Mouse (Mus musculus): ENCODE measurements at regions not wholly inside any gene's neighbourhood (a gene's known extent, or its start where the extent isn't known, plus 50 kb on each side); places are given as distances from the start of the nearest gene placed in this dataset.
A peak's percentile ranks its signal among the peaks of the same experiment; 100 is the strongest.

DNA sequence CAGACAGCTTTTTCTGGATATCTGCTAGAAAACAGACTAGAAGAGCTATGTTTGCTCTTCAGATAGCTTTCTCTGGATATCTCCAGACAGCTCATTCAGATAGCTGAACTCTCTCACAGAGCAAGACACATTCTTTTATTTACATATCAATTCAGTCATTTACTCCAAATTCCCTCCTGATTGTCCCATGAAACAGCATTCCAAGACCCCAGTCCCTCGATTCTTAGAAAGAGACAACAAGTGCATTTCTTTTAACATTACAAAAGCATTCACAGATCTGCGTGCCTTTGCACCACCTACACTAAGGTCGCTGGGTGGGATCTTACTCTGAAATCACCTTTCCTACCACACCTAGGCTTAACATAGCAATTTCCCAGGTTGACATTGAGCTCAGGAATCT, 1039.5 kb upstream of the Ddx18 start:
- intact Hi-C loops (cut with DNase I; ENCODE audit: low total_unique reads): no loop called here
- no peak for DNase-seq

DNA sequence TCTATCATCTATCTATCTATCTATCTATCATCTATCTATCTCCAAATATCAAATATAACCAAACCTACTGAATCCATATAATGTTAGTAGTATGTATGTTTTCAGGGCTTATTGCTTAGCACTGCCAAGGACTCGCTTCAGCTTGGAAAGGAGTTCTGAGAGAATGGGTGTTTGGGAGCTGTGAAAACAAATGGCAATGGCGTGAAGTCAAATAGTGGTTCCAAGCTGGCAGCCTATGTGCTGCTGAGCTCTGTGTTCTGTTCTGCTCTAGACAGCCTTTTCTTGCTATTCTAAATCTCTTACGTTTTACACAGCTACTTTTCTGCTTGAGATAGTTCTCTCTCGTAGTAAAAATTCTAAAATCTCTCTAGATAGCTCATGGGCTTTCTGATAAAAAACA, 1008.2 kb upstream of the Ddx18 start:
- intact Hi-C loops (cut with DNase I; ENCODE audit: low total_unique reads): no loop called here

DNA sequence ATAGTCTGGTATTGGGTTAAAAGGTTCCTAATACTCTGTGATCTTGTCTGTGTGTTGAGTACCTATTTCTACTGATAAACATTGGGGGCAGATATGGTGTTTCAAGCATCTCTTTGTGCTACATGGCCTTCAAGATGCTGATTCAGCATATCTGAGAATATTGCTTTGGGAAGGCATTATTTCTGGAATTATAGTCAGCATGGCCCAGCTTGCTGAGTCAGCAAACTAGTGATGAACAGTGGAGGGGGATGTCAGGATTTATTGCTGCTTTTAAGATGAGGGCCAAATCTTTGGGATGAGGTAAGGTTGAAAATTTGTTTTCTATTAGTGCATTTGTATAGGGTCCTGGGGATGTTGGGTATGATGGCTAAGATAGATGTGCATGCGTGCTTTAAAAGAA, 983.8 kb upstream of the Ddx18 start:
- intact Hi-C loops (cut with DNase I; ENCODE audit: low total_unique reads): no loop called here
- no peak for DNase-seq

More for the DNA sequence above, 1008.2 kb upstream of the Ddx18 start:
- DNase-seq: no peak

DNA sequence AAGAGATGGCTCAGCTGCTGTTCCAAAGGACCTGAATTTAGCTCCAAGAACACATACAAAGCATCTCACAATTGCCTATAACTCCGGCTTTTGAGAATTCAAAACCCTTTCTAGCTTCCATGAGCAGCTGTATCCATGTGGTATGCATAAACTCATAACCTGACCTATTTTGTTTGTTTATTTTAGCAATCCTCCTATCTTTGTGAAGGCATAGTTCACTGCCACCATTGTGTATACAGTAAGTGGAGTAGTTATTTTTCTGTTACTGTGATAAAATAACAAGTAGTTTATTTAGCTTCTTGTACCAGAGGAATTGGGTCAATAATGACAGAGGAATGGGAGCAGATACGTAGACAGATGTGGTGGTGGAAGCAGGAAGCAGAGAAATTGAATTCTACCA, 941.8 kb upstream of the Ddx18 start:
- intact Hi-C loops (cut with DNase I; ENCODE audit: low total_unique reads): no loop called here
- no peak for DNase-seq

DNA sequence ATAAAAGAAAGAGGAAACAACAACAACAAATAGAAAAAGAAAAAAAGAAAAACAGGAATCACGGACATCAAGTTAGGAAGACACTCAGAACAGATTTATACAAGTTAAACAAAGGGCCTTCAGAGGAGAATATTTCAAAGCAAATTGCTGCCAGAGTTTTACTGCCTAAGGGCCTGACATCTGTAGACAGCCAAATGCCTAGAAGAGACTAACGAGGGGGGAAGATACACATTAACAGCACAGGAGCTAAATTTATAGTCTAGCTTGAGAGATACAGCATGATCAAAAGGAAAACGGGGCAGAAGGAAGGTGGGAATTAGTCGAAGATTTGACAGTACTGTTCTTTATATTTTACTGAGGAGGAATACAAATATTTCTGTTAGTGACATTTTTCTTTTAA, 933.9 kb upstream of the Ddx18 start:
- intact Hi-C loops (cut with DNase I; ENCODE audit: low total_unique reads): no loop called here
- DNase-seq: no peak

DNA sequence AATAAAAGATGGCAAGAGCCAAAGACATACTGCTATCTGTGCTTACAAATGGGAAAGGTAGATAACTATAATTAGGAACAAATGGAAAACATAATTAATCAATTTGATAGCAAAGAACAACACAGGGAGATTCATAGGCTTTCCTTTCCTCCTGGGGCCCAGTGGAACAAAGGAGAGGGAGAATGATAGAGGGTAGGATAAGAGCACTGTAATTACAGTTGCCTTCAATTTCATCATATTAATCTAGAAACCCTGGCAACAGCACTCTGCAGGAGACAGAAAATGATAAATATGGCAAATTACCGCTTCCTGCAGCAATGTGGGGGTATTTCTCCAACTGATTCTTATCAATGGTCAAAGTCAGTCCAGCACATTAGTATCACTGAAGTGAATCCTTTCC, 910.2 kb upstream of the Ddx18 start:
- no peak for DNase-seq
- intact Hi-C loops (cut with DNase I; ENCODE audit: low total_unique reads): no loop called here

DNA sequence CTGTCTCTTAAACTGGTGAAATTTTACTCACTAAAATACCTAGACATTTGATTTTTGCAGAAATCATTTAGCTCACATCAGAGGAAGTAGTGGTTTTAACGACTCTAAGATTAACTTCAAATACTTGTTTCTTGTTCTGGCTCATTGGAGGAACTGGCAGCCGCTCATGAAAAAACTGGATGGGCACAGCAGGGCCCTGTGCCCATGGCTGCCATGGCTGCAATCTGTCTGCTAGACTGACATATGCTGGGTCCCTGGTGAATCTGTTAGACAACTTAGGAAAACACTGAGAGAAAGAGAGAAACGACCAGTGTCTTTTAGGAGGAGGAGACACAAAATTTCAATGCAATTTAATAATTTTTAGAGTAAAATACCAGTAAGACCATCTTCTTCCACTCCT, 896.1 kb upstream of the Ddx18 start:
- intact Hi-C loops (cut with DNase I; ENCODE audit: low total_unique reads): no loop called here
- DNase-seq: no peak

DNA sequence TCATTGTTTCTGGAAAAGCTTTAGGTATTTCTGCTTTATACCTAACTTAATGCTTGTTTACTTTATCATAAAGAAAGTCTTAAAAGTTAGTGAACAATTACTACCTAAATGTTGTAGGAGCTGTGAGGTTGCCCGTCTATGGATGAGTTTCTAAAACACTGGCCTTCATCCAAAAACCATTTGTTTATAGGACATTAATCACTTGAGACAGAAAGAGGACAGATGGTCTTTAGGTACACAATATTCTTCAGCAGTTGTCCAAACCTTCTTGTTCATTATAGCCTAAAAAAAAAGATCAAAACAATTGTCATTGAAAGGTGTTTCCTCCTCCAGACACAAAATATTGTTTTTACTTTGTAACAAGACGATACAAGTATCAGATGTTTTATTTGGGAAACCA, 891.3 kb upstream of the Ddx18 start:
- intact Hi-C loops (cut with DNase I; ENCODE audit: low total_unique reads): no loop called here
- DNase-seq: no peak

DNA sequence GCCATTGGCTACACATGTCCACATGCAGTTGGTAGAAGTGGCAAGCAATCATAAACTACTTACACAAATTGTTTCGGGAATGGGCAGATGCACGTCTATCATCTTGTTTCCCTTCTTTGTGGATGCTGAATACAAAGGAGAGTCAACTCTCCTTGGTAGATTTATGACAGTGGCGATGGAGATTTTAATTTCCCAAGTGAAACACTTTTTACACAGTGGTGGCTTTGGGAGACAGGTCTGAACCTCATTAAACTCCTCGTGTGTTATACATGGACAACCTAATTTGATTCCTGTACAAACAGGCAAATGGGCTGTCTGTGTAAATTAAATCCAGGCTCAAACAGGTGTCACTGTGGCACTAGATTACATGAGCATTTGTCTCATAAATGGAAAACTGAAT, 887.1 kb upstream of the Ddx18 start:
- intact Hi-C loops (cut with DNase I; ENCODE audit: low total_unique reads): no loop called here
- no peak for DNase-seq

DNA sequence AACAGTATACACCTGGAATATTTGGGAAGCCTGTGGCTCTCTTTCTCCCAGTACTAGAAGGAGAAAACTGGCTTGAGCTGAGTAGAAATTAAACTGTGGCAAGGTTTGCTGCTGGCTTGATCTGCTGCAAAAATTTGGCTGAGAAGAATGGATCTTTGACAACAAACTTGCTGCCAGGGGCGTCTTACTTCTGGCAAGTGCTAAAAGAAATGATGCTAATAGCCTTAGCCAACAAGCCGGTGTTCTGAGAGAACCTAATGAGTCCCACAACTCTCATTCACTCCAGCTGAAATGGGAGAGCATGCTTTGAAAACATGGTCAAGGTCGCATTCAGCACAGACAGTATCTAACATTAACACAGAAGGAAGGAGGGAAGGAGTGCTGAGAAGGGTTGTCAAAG, 885.8 kb upstream of the Ddx18 start:
- DNase-seq: no peak
- intact Hi-C loops (cut with DNase I; ENCODE audit: low total_unique reads): no loop called here

DNA sequence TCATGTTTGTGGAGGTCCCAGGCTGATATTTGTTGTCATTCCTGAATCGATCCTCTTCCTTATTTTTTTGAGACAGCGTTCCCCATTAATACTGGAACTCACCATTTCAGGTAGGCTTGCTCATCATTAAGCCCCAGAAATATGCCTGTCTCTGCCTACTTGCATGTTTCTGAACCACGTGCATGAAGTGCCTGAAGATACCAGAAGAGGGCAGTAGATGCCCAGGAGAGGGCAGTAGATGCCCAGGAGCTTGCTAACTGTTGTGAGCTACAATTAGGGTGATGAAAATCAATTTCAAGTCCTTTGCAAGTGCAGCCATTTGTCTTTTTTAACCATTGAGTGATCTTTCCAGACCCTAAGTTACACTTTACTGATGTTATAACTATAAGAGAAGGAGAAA, 871.6 kb upstream of the Ddx18 start:
- no peak for DNase-seq
- intact Hi-C loops (cut with DNase I; ENCODE audit: low total_unique reads): no loop called here

DNA sequence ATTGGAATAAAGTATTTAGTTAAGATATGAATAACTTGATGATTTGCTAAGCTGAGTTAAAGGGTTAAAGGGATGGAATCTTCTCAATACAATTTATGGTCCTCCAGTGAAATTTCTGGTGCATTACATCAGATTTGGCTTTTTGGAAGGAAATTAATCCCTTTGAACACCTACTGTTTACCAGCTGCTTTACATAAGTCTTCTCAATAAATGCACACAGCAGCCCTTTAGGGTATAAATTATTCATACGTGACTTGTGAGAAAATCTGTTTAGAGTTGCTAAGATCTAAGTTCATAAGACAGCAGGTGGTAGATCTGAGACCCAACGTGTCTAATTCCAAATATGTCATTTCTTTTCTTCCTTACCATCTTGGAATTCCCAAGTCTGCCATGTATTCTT, 855.7 kb upstream of the Ddx18 start:
- no peak for DNase-seq
- intact Hi-C loops (cut with DNase I; ENCODE audit: low total_unique reads): no loop called here

DNA sequence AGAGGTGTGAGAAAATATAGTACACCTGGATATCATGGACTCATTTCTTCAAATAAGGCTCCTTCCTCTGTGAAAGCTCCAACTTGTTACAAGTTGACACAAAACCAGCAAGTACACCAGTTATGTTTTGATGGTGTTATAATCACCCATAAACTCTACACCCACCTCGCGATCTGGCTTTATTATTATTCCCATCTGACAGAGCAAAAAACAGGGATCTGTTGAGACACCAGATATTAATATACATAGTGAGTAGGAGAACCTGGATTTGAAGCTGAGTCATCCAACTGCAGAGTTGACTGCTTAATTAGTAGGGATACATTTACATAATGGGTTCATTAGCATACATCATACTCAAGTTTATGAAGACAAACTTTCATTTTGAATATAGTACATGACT, 828.6 kb upstream of the Ddx18 start:
- intact Hi-C loops (cut with DNase I; ENCODE audit: low total_unique reads): no loop called here
- no peak for DNase-seq

DNA sequence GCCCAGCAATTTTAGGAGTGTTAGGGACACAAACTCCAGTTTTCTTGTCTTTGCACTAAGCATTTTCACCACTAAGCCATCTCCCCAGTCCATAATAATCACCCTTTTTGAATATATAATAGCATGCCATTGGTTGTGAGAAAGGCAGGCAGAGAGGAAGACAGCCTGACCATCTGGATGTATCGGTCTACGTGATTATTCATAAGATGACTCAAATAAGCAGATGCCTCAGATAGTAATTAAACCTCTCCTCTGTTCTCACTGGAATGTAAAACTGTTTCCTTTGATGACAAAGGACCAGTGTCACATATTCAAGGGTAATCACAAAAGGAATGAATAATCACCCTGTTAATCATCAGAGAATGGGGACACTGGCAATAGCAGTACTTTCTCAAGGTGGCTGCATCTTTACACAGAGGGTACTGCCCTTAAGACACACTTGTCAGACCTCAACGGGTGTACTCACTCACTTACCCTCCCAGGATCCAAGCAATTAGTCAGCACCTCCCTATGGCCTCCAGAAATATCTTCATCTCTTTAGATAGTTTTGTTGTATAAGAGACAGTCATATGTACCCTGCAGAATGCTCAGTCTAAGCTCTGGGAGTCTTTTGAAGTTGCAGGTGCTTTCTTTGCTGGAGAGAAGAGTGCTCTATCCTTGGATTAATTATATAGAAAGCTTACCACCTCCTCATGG, 826.0 kb upstream of the Ddx18 start:
- intact Hi-C loops (cut with DNase I; ENCODE audit: low total_unique reads): no loop called here
- no peak for DNase-seq

DNA sequence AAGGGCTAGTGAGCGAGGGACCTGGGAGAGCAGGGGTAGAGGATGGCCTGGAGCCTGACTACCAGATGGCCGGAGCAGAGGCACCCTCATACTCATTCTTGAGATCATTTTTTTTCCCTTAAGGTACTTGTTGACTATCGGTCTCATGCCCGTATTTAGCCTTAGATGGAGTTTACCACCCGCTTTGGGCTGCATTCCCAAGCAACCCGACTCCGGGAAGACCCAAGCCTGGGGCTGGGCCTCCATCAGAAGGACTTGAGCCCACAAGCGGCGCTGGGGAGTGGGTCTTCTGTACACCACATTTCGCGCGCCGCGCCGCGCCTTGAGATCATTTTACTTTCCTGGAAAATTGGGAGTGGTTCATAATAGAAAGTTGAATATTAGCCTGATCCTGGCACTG, 789.2 kb upstream of the Ddx18 start:
- intact Hi-C loops (cut with DNase I; ENCODE audit: low total_unique reads): no loop called here
- peak; percentile 99 for DNase-seq

DNA sequence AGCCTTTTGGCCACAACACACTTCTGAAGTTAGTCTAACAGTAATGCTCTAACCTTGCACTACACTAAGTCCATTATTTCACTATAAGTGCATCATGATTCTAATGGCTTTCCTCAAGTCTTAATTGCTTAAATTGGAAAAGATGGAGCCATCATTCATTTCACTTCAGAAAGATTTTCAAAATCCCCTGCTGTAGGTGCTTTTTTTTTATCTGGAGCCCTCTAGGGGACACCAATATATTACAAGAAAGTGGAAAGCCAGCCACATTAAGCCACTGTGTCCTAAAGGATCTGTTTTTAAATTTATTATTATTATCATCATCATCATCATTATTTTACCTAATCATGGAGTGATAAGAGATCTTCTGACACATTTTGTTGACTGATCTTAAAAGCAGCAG, 783.7 kb upstream of the Ddx18 start:
- DNase-seq: no peak
- intact Hi-C loops (cut with DNase I; ENCODE audit: low total_unique reads): no loop called here

DNA sequence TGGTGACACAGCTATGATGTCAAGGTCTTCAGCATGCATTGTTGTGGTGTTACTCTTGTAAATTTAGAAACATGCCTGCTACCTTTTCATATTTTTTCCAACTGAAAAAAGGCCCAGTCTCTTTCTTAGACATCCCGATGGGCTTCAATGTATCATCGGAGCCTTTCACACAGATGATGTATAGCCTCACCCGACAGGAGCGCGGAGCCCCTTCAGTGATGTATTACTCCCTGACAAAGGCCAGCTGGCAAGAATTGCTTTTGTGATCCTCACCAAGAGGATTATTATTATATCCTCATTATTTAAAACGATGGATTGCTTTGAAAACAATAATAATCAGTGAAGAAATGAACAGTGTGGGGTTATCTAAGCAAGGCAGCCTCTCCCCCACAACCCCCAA, 765.5 kb upstream of the Ddx18 start:
- intact Hi-C loops (cut with DNase I; ENCODE audit: low total_unique reads): no loop called here
- no peak for DNase-seq

DNA sequence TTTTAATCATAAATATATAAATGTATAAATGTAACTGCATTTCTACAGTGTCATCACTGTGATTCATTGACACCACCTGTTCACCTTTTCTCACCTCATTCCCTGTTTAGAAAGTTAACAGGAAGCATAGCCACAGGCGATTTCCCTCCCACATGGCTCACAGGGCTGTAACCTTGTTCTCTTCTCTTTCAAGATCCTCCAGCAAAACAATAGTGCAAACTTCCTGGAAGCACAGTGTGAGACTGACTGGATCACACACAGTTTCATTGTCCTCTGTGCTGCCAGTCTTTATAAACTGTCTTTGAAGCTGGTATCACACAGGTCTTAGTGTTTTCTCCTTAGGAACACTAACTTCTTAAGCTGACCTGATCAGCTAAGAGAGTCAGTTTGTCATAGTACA, 760.5 kb upstream of the Ddx18 start:
- intact Hi-C loops (cut with DNase I; ENCODE audit: low total_unique reads): no loop called here
- DNase-seq: no peak
